ENCODE assay signal across 9 mouse cellular contexts in genomic region chr2:92390206-92390930, GRCm38 (mm10). TPM values are rescaled to one million over a fixed set of nuclear protein-coding genes. Genes with fewer than 3 reads are reported as not detected.
DNase-seq lines count a peak whose midpoint lies in the region; ATAC-seq and TF ChIP-seq lines count a peak whose summit lies in the region.
"Had no signal": no experiment of that assay in that cellular context is flagged by ENCODE, and none has a peak within 500 bp of the region (broad histone marks: within the 10 kb centered on the region; RNA-seq: fewer than 3 reads in every experiment).

No protein-coding gene starts in this region.

- no peak overlapping the region for H3K4me3 ChIP-seq in intestine, embryonic 15.5 days (replicated peaks)
- H3K4me3 ChIP-seq in intestine, embryonic 16.5 days (ENCODE audit: low read length) = no peak overlapping the region
- peak overlapping the region; percentile 17; the same call in 1 of the 2 replicates for H3K4me3 ChIP-seq in embryonic facial prominence, embryonic 10.5 days
- no peak overlapping the region for H3K4me3 ChIP-seq in hindbrain, postnatal 0 days (ENCODE audit: low read length)
- peak overlapping the region; percentile 61; the same call in 1 of the 2 replicates for H3K4me3 ChIP-seq in midbrain, embryonic 15.5 days

- peak overlapping the region; percentile 94; the same call in 1 of the 2 replicates for H3K4me2 ChIP-seq in intestine, embryonic 15.5 days (replicated peaks)
- no peak overlapping the region for H3K4me2 ChIP-seq in intestine, embryonic 16.5 days (ENCODE audit: low read depth, low read length)
- H3K4me2 ChIP-seq in hindbrain, postnatal 0 days (ENCODE audit: low read depth, low read length) = peak overlapping the region; percentile 83
- 0 out of 2 replicates have a peak overlapping the region, but pooled peaks have one; percentile 65 for H3K4me2 ChIP-seq in midbrain, embryonic 15.5 days

- peaks cover 40% of the 10 kb centered on the region for H3K4me1 ChIP-seq in intestine, embryonic 15.5 days (replicated peaks)
- peaks cover 30% of the 10 kb centered on the region for H3K4me1 ChIP-seq in intestine, embryonic 16.5 days (ENCODE audit: control insufficient read depth, insufficient read depth, low read length)
- peaks cover 68% of the 10 kb centered on the region for H3K4me1 ChIP-seq in embryonic facial prominence, embryonic 10.5 days
- H3K4me1 ChIP-seq in hindbrain, postnatal 0 days (ENCODE audit: insufficient read depth, low read length) = peaks cover 44% of the 10 kb centered on the region
- H3K4me1 ChIP-seq in midbrain, embryonic 15.5 days = peaks cover 60% of the 10 kb centered on the region

- H3K9me3 ChIP-seq in intestine, embryonic 15.5 days = no peaks in the 10 kb centered on the region
- no peaks in the 10 kb centered on the region for H3K9me3 ChIP-seq in intestine, embryonic 16.5 days (ENCODE audit: control insufficient read depth, low read length)
- no peaks in the 10 kb centered on the region for H3K9me3 ChIP-seq in embryonic facial prominence, embryonic 10.5 days
- no peaks in the 10 kb centered on the region for H3K9me3 ChIP-seq in hindbrain, postnatal 0 days (ENCODE audit: low read length)
- H3K9me3 ChIP-seq in midbrain, embryonic 15.5 days = no peaks in the 10 kb centered on the region
- H3K9me3 ChIP-seq: heart, embryonic 10.5 days had no signal

- no peak for DNase-seq in embryonic facial prominence, embryonic 10.5 days (ENCODE audit: low spot score)
- no peak for DNase-seq in hindbrain, postnatal 0 days (ENCODE audit: low spot score)
- no peak for DNase-seq in liver

- H3K27me3 ChIP-seq in intestine, embryonic 15.5 days (replicated peaks) = no peaks in the 10 kb centered on the region
- H3K27me3 ChIP-seq in intestine, embryonic 16.5 days (replicated peaks; ENCODE audit: control insufficient read depth, insufficient read depth, low read length) = no peaks in the 10 kb centered on the region
- H3K27me3 ChIP-seq in embryonic facial prominence, embryonic 10.5 days (replicated peaks; ENCODE audit: low read depth, poor library complexity, severe bottlenecking) = peaks cover 15% of the 10 kb centered on the region; the same call in 1 of the 2 replicates
- no peaks in the 10 kb centered on the region for H3K27me3 ChIP-seq in hindbrain, postnatal 0 days (ENCODE audit: insufficient read depth, low read length)
- no peaks in the 10 kb centered on the region for H3K27me3 ChIP-seq in midbrain, embryonic 15.5 days (replicated peaks)

- WGBS in intestine, embryonic 15.5 days = 76% methylated on average over 6 of the region's 6 CpGs
- 72% methylated on average over 6 of the region's 6 CpGs for WGBS in intestine, embryonic 16.5 days
- WGBS in embryonic facial prominence, embryonic 10.5 days = 84% methylated on average over 6 of the region's 6 CpGs
- 67% methylated on average over 6 of the region's 6 CpGs for WGBS in hindbrain, postnatal 0 days
- 76% methylated on average over 6 of the region's 6 CpGs for WGBS in midbrain, embryonic 15.5 days

- H3K36me3 ChIP-seq in intestine, embryonic 15.5 days = peaks cover 9% of the 10 kb centered on the region; the same call in 1 of the 2 replicates
- 0 out of 2 replicates have a peak, but pooled peaks cover 3% of the 10 kb centered on the region for H3K36me3 ChIP-seq in intestine, embryonic 16.5 days (ENCODE audit: control insufficient read depth, insufficient read depth, low read length)
- peaks cover 25% of the 10 kb centered on the region for H3K36me3 ChIP-seq in embryonic facial prominence, embryonic 10.5 days (replicated peaks)
- H3K36me3 ChIP-seq in hindbrain, postnatal 0 days (ENCODE audit: insufficient read depth, low read length) = peaks cover 20% of the 10 kb centered on the region
- peaks cover 16% of the 10 kb centered on the region for H3K36me3 ChIP-seq in midbrain, embryonic 15.5 days (replicated peaks)

- H3K27ac ChIP-seq in intestine, embryonic 15.5 days = no peak overlapping the region
- H3K27ac ChIP-seq in intestine, embryonic 16.5 days (ENCODE audit: low read length) = no peak overlapping the region
- peak overlapping the region; percentile 89 for H3K27ac ChIP-seq in embryonic facial prominence, embryonic 10.5 days (replicated peaks)
- peak overlapping the region; percentile 83 for H3K27ac ChIP-seq in hindbrain, postnatal 0 days
- H3K27ac ChIP-seq in midbrain, embryonic 15.5 days = peak overlapping the region; percentile 90
- H3K27ac ChIP-seq: heart, embryonic 10.5 days had no signal

- TF ChIP-seq CTCF in hindbrain, postnatal 0 days (IDR thresholded peaks at IDR 0.05; ENCODE audit: low read depth) = no peak

- ATAC-seq in intestine, embryonic 15.5 days = no peak
- ATAC-seq in intestine, embryonic 16.5 days = no peak
- no peak for ATAC-seq in hindbrain, postnatal 0 days
- no peak for ATAC-seq in midbrain, embryonic 15.5 days (replicated peaks)
- no peak for ATAC-seq in activated CD4-positive, CD25-positive, alpha-beta regulatory T cell, adult 4 months
- no peak for ATAC-seq in erythroblast, adult 5-6 weeks (replicated peaks; ENCODE audit: low FRiP score, poor library complexity, severe bottlenecking)

- no peak overlapping the region for H3K9ac ChIP-seq in intestine, embryonic 15.5 days
- H3K9ac ChIP-seq in intestine, embryonic 16.5 days (ENCODE audit: low read depth, low read length) = no peak overlapping the region
- H3K9ac ChIP-seq in hindbrain, postnatal 0 days (replicated peaks; ENCODE audit: low read length) = no peak overlapping the region
- no peak overlapping the region for H3K9ac ChIP-seq in midbrain, embryonic 15.5 days

RNA-seq across cellular contexts. Expression of gene 1700029I15Rik, which starts 8.0 kb away (rescaled TPM):
- 2.9 and 3.0 TPM in 2 replicates for polyA plus RNA-seq in intestine, embryonic 15.5 days (2015; fragmentation: Nextera tagmentation; extraction: Ambion mirVana)
- 5.0 and 5.6 TPM in 2 replicates for polyA plus RNA-seq in intestine, embryonic 16.5 days (2015; fragmentation: Nextera tagmentation; extraction: Ambion mirVana)
- polyA plus RNA-seq in embryonic facial prominence, embryonic 10.5 days (2016; fragmentation: Nextera tagmentation; extraction: Ambion mirVana) = 2.5 and 3.6 TPM in 2 replicates
- 1.6 and 1.8 TPM in 2 replicates for total RNA-seq in hindbrain, postnatal 0 days (2014; rRNA removed)
- polyA plus RNA-seq in hindbrain, postnatal 0 days (2015; fragmentation: Nextera tagmentation; extraction: Ambion mirVana) = 4.0 and 4.9 TPM in 2 replicates
- polyA plus RNA-seq in midbrain, embryonic 15.5 days (2015; fragmentation: Nextera tagmentation; extraction: Ambion mirVana) = 7.6 and 8.4 TPM in 2 replicates
- 1 to 10 TPM; 1.1 to 1.2 TPM for polyA plus RNA-seq in activated CD4-positive, CD25-positive, alpha-beta regulatory T cell, adult 4 months (2017; shearing (Covaris generic))
- not detected in 2 replicates for total RNA-seq in erythroblast, adult 5-6 weeks (2015; ENCODE audit: low replicate concordance)
- total RNA-seq in erythroblast, adult 5-6 weeks (2017; ENCODE audit: low replicate concordance) = 0.70 and 4.0 TPM in 2 replicates

RNA-seq across cellular contexts. Expression of gene Mapk8ip1, which starts 10.7 kb away (rescaled TPM):
- 19.4 and 21.3 TPM in 2 replicates for polyA plus RNA-seq in intestine, embryonic 15.5 days (2015; fragmentation: Nextera tagmentation; extraction: Ambion mirVana)
- polyA plus RNA-seq in intestine, embryonic 16.5 days (2015; fragmentation: Nextera tagmentation; extraction: Ambion mirVana) = 10.6 and 11.2 TPM in 2 replicates
- 36.0 and 37.1 TPM in 2 replicates for polyA plus RNA-seq in embryonic facial prominence, embryonic 10.5 days (2016; fragmentation: Nextera tagmentation; extraction: Ambion mirVana)
- total RNA-seq in hindbrain, postnatal 0 days (2014; rRNA removed) = 361 and 373 TPM in 2 replicates
- polyA plus RNA-seq in hindbrain, postnatal 0 days (2015; fragmentation: Nextera tagmentation; extraction: Ambion mirVana) = 177 and 182 TPM in 2 replicates
- polyA plus RNA-seq in midbrain, embryonic 15.5 days (2015; fragmentation: Nextera tagmentation; extraction: Ambion mirVana) = 155 and 165 TPM in 2 replicates
- polyA plus RNA-seq in activated CD4-positive, CD25-positive, alpha-beta regulatory T cell, adult 4 months (2017; shearing (Covaris generic)) = under 1 TPM; 0.36 to 0.45 TPM
- not detected in 2 replicates for total RNA-seq in erythroblast, adult 5-6 weeks (2015; ENCODE audit: low replicate concordance)
- not detected in 2 replicates for total RNA-seq in erythroblast, adult 5-6 weeks (2017; ENCODE audit: low replicate concordance)

RNA-seq across cellular contexts. Expression of gene Large2, which starts 15.7 kb away (rescaled TPM):
- polyA plus RNA-seq in intestine, embryonic 15.5 days (2015; fragmentation: Nextera tagmentation; extraction: Ambion mirVana) = 10.0 and 11.8 TPM in 2 replicates
- polyA plus RNA-seq in intestine, embryonic 16.5 days (2015; fragmentation: Nextera tagmentation; extraction: Ambion mirVana) = 11.8 and 12.3 TPM in 2 replicates
- 10.2 and 12.4 TPM in 2 replicates for polyA plus RNA-seq in embryonic facial prominence, embryonic 10.5 days (2016; fragmentation: Nextera tagmentation; extraction: Ambion mirVana)
- total RNA-seq in hindbrain, postnatal 0 days (2014; rRNA removed) = 0.11 and 0.16 TPM in 2 replicates
- polyA plus RNA-seq in hindbrain, postnatal 0 days (2015; fragmentation: Nextera tagmentation; extraction: Ambion mirVana) = 1.8 and 2.1 TPM in 2 replicates
- polyA plus RNA-seq in midbrain, embryonic 15.5 days (2015; fragmentation: Nextera tagmentation; extraction: Ambion mirVana) = 1.5 and 1.9 TPM in 2 replicates
- polyA plus RNA-seq in activated CD4-positive, CD25-positive, alpha-beta regulatory T cell, adult 4 months (2017; shearing (Covaris generic)) = not detected
- total RNA-seq in erythroblast, adult 5-6 weeks (2015; ENCODE audit: low replicate concordance) = 4.2 TPM in 1 of 2 replicates, not detected in the other
- total RNA-seq in erythroblast, adult 5-6 weeks (2017; ENCODE audit: low replicate concordance) = not detected in 2 replicates

RNA-seq across cellular contexts. Expression of gene Pex16, which starts 15.9 kb away (rescaled TPM):
- 41.6 and 45.8 TPM in 2 replicates for polyA plus RNA-seq in intestine, embryonic 15.5 days (2015; fragmentation: Nextera tagmentation; extraction: Ambion mirVana)
- polyA plus RNA-seq in intestine, embryonic 16.5 days (2015; fragmentation: Nextera tagmentation; extraction: Ambion mirVana) = 66.2 and 70.8 TPM in 2 replicates
- polyA plus RNA-seq in embryonic facial prominence, embryonic 10.5 days (2016; fragmentation: Nextera tagmentation; extraction: Ambion mirVana) = 18.6 and 22.4 TPM in 2 replicates
- total RNA-seq in hindbrain, postnatal 0 days (2014; rRNA removed) = 27.8 and 35.2 TPM in 2 replicates
- 44.3 and 48.6 TPM in 2 replicates for polyA plus RNA-seq in hindbrain, postnatal 0 days (2015; fragmentation: Nextera tagmentation; extraction: Ambion mirVana)
- polyA plus RNA-seq in midbrain, embryonic 15.5 days (2015; fragmentation: Nextera tagmentation; extraction: Ambion mirVana) = 41.3 and 47.5 TPM in 2 replicates
- polyA plus RNA-seq in activated CD4-positive, CD25-positive, alpha-beta regulatory T cell, adult 4 months (2017; shearing (Covaris generic)) = 10 to 100 TPM; 40.0 to 59.3 TPM
- total RNA-seq in erythroblast, adult 5-6 weeks (2015; ENCODE audit: low replicate concordance) = 0.38 and 2.3 TPM in 2 replicates
- total RNA-seq in erythroblast, adult 5-6 weeks (2017; ENCODE audit: low replicate concordance) = 3.7 and 6.6 TPM in 2 replicates

RNA-seq across cellular contexts. Expression of gene Cry2, which starts 43.5 kb away (rescaled TPM):
- 14.5 and 15.8 TPM in 2 replicates for polyA plus RNA-seq in intestine, embryonic 15.5 days (2015; fragmentation: Nextera tagmentation; extraction: Ambion mirVana)
- 14.5 and 15.3 TPM in 2 replicates for polyA plus RNA-seq in intestine, embryonic 16.5 days (2015; fragmentation: Nextera tagmentation; extraction: Ambion mirVana)
- 23.4 and 23.7 TPM in 2 replicates for polyA plus RNA-seq in embryonic facial prominence, embryonic 10.5 days (2016; fragmentation: Nextera tagmentation; extraction: Ambion mirVana)
- total RNA-seq in hindbrain, postnatal 0 days (2014; rRNA removed) = 43.8 and 45.5 TPM in 2 replicates
- polyA plus RNA-seq in hindbrain, postnatal 0 days (2015; fragmentation: Nextera tagmentation; extraction: Ambion mirVana) = 50.6 and 52.0 TPM in 2 replicates
- 47.5 and 49.0 TPM in 2 replicates for polyA plus RNA-seq in midbrain, embryonic 15.5 days (2015; fragmentation: Nextera tagmentation; extraction: Ambion mirVana)
- polyA plus RNA-seq in activated CD4-positive, CD25-positive, alpha-beta regulatory T cell, adult 4 months (2017; shearing (Covaris generic)) = 1 to 10 TPM; 4.2 to 6.3 TPM
- 0.19 and 0.63 TPM in 2 replicates for total RNA-seq in erythroblast, adult 5-6 weeks (2015; ENCODE audit: low replicate concordance)
- 1.3 and 1.5 TPM in 2 replicates for total RNA-seq in erythroblast, adult 5-6 weeks (2017; ENCODE audit: low replicate concordance)

Comparison
In these comparisons a context has a peak if more than half of its experiments do, and no peak if none do; other contexts are left out.
1. H3K27ac ChIP-seq: peak in embryonic facial prominence, embryonic 10.5 days (single experiment), hindbrain, postnatal 0 days (single experiment) and midbrain, embryonic 15.5 days (single experiment); none in intestine, embryonic 15.5 days (single experiment) and intestine, embryonic 16.5 days (single experiment).
2. H3K4me3 ChIP-seq: peak in embryonic facial prominence, embryonic 10.5 days (single experiment) and midbrain, embryonic 15.5 days (single experiment); none in intestine, embryonic 15.5 days (single experiment), intestine, embryonic 16.5 days (single experiment) and hindbrain, postnatal 0 days (single experiment).